Mouse (Mus musculus) thymus, adult 2 months (tissue): ENCODE results near the gene Mab21l2.

Experiments
- CTCF ChIP-seq: fragments of 200-500 bp; IDR thresholded peaks from 2 replicates; pipeline ENCODE4 v1.5.1; 2012; ENCODE audit warnings: mild to moderate bottlenecking, control low read depth, low read length, moderate library complexity, borderline replicate concordance; ENCODE audit not compliant: control insufficient read depth, poor library complexity, insufficient read depth; ENCODE audit errors: extremely low read depth
- POLR2A ChIP-seq: fragments of 200-500 bp; IDR thresholded peaks from 2 replicates; pipeline ENCODE4 v1.6.1; 2012; ENCODE audit warnings: mild to moderate bottlenecking, low read length, control low read depth, moderate library complexity; ENCODE audit not compliant: control insufficient read depth, poor library complexity, insufficient read depth; ENCODE audit errors: extremely low read depth

DNA sequence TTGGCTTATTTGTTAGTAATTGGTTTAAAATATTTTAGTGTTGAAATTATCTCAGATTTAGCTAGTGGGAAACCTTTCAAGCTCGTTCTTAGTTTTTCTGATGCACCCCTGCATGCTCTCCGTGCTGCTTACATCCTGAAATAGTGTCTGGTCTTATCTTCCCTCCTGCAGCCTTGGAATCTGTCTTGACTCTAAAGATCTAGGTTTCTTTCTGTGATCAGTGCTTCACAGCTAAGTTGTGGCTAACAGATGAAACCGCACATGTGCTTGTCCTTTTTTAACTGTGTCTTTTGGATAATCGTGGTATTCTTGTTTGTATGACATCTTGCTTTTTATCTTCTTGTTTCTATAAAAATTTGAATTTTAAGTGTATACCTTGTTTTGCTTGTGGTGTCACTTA, 18.9 kb upstream of the Mab21l2 start:
- TF ChIP-seq POLR2A, result no peak
- no peak for TF ChIP-seq CTCF
